Mouse (Mus musculus) limb, embryonic 15.5 days (tissue): ENCODE data around the gene Fpgs. TPM values are rescaled to one million over a fixed set of nuclear protein-coding genes. Genes with fewer than 3 reads are reported as not detected.

ENCODE experiments used
- ATAC-seq: fragments of 200-750 bp; cut with Nextera tagmentation; 2 replicates; pipeline ENCODE4 v1.8.0; 2017; ENCODE audit warnings: low read depth, moderate TSS enrichment; ENCODE audit not compliant: insufficient number of reproducible peaks, low FRiP score, low TSS enrichment
- H3K27ac ChIP-seq: fragments of 300-500 bp; sonication (generic); 2 replicates; pipeline ENCODE4 v1.5.1; 2015; ENCODE audit warnings: moderate library complexity, mild to moderate bottlenecking, inconsistent platforms
- H3K27me3 ChIP-seq: fragments of 300-500 bp; sonication (generic); 2 replicates; pipeline ENCODE4 v1.6.1; 2015; ENCODE audit warnings: inconsistent platforms
- H3K36me3 ChIP-seq: fragments of 300-500 bp; sonication (generic); 2 replicates; pipeline ENCODE4 v1.6.1; 2015; ENCODE audit warnings: inconsistent platforms
- H3K4me1 ChIP-seq: fragments of 300-500 bp; sonication (generic); 2 replicates; pipeline ENCODE4 v1.6.1; 2015; ENCODE audit warnings: inconsistent platforms
- H3K4me2 ChIP-seq: fragments of 300-500 bp; sonication (generic); 2 replicates; pipeline ENCODE4 v1.6.1; 2015; ENCODE audit warnings: mild to moderate bottlenecking, inconsistent platforms
- H3K4me3 ChIP-seq: fragments of 300-500 bp; sonication (generic); 2 replicates; pipeline ENCODE4 v1.5.1; 2015; ENCODE audit warnings: mild to moderate bottlenecking, inconsistent platforms
- H3K9ac ChIP-seq: fragments of 300-500 bp; sonication (generic); 2 replicates; pipeline ENCODE4 v1.6.1; 2015; ENCODE audit warnings: inconsistent platforms
- H3K9me3 ChIP-seq: fragments of 300-500 bp; sonication (generic); 2 replicates; pipeline ENCODE4 v1.6.1; 2016; ENCODE audit warnings: inconsistent platforms
- WGBS: fragments of 180-500 bp; shearing (Covaris S2); methylation state at CpG from one replicate; pipeline ENCODE4 v1.1.7; 2015; 5-methylcytosine and 5-hydroxymethylcytosine counted together
- polyA plus RNA-seq: library from polyadenylated mRNA; unstranded; fragments of >200 nt; fragmentation: Nextera tagmentation; extraction: Ambion mirVana; gene quantifications from 2 replicates; pipeline ENCODE4 v1.2.1, GENCODE M21; 2015

The Fpgs gene
- polyA plus RNA-seq, 1 experiment from 2014 or later = 33.5 TPM

DNA sequence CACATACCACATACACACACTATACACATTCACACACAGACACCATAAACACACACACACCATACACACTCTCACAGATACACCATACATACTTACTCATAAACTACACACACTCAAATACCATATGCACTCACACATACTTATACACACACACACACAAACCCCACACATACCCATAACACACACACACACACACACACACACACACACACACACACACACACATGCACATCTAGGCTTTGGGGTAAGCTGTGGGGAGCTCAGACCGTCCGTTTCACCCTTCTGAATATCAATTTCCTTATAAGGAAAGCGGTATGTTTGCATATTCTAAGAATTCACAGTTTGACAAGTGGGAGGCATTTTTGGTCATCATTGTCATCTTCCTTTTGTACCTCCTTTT is 18.6 kb upstream of the Fpgs start:
- WGBS = 60% methylated on average over 3 of the region's 3 CpGs

DNA sequence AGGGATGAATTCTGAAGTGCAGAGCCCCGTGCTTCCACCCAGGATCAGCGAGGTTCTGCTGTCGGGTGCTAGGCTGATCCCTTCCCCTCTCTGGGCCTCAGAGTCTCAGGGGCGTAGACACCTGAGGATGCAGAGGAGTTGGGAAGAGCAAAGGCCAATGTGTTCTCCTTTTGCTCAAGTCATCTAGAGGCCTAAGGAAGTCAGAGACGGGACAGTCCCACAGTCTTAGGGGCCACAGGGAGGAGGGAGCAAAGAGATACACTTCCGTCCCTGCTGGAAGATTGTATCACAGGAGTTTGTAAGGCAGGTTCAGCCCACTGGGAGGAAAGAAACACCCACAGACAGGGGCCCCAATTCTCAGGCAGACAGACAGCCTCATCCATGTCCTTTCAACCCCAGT is 18.1 kb upstream of the Fpgs start:
- Histone ChIP-seq H3K9ac (no peak overlapping the region), H3K4me2 (0 out of 2 replicates have a peak overlapping the region, but pooled peaks have one; percentile 13), H3K9me3 (no peaks in the 10 kb centered on the region), H3K27ac (no peak overlapping the region), H3K4me1 (peaks cover 23% of the 10 kb centered on the region), H3K4me3 (peak overlapping the region; percentile 9; the same call in 1 of the 2 replicates), H3K36me3 (no peaks in the 10 kb centered on the region), H3K27me3 (no peaks in the 10 kb centered on the region)
- WGBS = 50% methylated on average over 6 of the region's 6 CpGs
- no peak for ATAC-seq

More for the DNA sequence above, 18.6 kb upstream of the Fpgs start:
- no peak overlapping the region for H3K4me3 ChIP-seq
- H3K9me3 ChIP-seq = no peaks in the 10 kb centered on the region
- no peaks in the 10 kb centered on the region for H3K27me3 ChIP-seq
- no peaks in the 10 kb centered on the region for H3K36me3 ChIP-seq
- peaks cover 27% of the 10 kb centered on the region for H3K4me1 ChIP-seq
- no peak for ATAC-seq
- no peak overlapping the region for H3K9ac ChIP-seq
- no peak overlapping the region for H3K27ac ChIP-seq
- H3K4me2 ChIP-seq = no peak overlapping the region

DNA sequence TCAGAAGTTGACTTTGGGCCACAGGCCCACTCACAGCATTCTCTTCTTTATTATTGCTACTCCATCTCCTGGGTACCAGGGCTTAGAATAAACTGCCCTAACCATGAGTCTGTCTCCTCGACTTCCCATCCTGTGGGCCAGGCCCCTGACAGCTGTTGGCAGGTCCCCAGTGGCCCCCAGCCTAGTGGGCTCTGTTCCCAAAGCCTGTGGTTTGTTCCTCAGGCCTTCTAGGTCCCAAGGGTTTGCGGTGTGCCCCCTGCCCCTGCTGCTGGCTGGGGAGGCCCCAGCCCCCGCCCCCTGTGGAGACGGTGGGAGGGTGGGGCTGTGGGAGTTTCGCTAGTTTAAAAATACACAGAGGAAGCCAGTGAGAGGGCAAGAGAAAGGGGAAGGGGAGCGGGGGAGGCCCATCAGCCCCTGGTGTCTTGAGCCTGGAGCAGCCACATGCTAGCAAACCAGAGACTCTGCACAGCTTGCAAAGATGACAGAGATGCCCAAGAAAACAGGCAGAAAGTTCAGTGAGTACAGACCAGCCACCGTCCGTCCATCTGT is 16.8 kb upstream of the Fpgs start, which contains the start of gene Sh2d3c:
Gene Sh2d3c (plus strand): TSS at position 375 of the 549 bp plus-strand sequence.
- Histone ChIP-seq H3K4me1 (peaks cover 22% of the 10 kb centered on the region), H3K27ac (peak within 1 kb of the TSS; percentile 63), H3K9me3 (no peaks in the 10 kb centered on the region), H3K9ac (no peak within 1 kb of the TSS), H3K4me2 (peak within 1 kb of the TSS; percentile 22), H3K27me3 (no peaks in the 10 kb centered on the region), H3K4me3 (peak within 1 kb of the TSS; percentile 9), H3K36me3 (no peaks in the 10 kb centered on the region)
- 0 out of 2 replicates have a peak, but pooled peaks have one; percentile 7 for ATAC-seq
- WGBS = 35% methylated on average over 8 of the region's 8 CpGs

DNA sequence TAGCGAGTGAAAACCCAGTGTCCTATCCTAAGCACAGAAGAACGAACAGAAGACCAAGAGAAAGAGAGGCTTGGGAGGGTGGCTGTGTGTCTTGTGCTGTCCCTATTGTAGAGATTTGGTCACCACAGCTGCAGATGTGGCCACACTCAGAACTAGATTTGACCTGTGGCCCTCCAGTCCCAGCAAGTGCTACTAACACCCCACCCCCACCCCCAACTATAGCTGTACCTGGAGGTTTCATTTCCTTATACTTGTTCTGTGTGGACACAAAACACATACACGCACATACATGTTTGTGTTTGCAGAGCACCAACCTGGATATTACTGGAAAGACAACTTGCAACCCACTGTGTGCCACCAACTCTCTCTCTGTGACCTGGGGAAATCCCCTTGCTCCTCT is 16.1 kb upstream of the Fpgs start:
- H3K27me3 ChIP-seq = no peaks in the 10 kb centered on the region
- 87% methylated on average over 3 of the region's 3 CpGs for WGBS
- ATAC-seq = no peak
- H3K36me3 ChIP-seq = no peaks in the 10 kb centered on the region
- peaks cover 25% of the 10 kb centered on the region for H3K4me1 ChIP-seq
- no peak overlapping the region for H3K27ac ChIP-seq
- H3K9ac ChIP-seq = no peak overlapping the region
- no peak overlapping the region for H3K4me2 ChIP-seq
- H3K9me3 ChIP-seq = no peaks in the 10 kb centered on the region
- H3K4me3 ChIP-seq = no peak overlapping the region

DNA sequence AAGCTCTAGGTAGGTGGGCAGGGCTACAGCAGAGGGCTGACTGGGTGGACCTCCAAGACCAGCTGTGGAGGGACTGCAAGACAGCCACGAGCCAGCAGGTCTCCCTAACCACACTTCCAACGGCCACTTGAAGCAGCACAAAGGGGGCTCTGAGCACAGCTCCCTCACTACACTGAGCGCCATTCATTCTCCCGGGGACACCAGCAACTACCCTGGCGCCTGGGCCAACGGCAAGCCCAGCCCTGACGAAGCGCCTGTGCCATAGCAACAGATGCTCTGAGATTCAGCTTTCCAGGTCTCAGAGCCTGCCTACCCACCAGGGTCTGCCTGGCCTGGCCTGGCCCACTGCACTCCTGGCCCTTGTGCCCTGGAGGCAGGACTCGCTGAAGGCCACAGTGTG is 14.8 kb upstream of the Fpgs start:
- H3K4me1 ChIP-seq = peaks cover 38% of the 10 kb centered on the region
- no peaks in the 10 kb centered on the region for H3K27me3 ChIP-seq
- H3K4me2 ChIP-seq = no peak overlapping the region
- 52% methylated on average over 9 of the region's 9 CpGs for WGBS
- H3K9me3 ChIP-seq = no peaks in the 10 kb centered on the region
- peak; percentile 58; the same call in 1 of the 2 replicates for ATAC-seq
- peak overlapping the region; percentile 40 for H3K27ac ChIP-seq
- H3K9ac ChIP-seq = no peak overlapping the region
- H3K4me3 ChIP-seq = no peak overlapping the region
- H3K36me3 ChIP-seq = no peaks in the 10 kb centered on the region

DNA sequence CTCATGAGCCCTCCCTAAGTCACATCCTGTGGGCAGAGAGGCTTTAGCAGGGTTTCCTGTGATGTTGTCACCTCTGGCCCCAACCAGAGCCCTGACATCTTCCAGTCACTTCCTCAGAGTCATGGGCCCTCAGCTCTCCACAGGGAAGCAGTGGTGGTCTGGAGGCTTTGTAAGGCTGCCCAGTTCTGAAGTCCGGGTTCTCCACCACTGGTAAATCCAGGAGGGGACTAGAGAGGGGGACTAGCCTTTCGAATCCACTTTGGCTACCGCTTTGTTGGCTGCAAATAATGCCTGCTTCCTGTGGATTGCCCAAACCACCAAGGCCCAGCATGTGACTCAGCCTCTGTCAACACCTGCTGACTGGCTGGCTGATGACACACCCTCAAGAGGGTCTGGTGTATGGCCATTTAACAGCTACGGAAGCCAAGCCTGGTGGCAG is 11.1 kb upstream of the Fpgs start:
- peak overlapping the region; percentile 54 for H3K27ac ChIP-seq

DNA sequence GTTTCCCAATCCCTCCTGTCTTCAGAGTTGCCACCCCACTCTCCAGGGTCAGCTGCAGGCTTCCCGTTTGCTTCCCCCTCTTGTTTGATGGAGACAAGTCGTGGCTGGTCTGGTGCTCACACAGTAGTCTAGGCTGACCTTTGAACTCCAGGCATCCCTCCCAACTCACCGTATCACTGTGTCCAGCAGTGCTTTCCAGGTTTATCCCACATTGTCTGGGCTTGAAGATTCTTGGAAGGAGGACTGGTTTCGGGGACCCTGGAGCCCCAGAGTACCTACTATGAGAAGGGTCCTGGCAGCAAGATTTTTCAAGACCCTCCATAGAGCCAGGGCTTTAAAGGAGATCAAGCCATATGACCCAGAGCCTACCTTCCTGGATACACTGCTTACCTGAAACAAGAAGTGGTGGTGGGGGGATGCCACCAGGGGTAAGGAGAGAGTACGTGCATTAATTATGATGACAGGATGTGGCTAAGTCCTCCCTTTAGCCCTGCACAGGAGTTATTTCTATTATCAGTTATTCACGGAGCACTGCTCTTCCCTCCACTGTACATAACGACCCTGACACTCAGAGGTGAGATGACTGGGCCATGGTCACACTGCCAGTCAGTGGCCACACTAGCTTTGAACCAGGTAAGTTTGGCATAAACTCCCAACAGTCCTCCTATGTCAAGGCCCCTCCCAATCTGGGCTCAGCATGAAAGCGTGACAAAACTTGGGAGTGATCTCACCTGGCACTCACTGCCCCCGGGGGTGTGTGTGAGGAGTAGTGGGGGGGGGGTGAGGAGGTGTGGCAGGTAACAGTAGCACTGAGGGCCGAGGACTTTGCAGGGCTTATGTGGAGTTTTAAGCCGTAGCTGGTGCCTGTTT is 10.4 kb upstream of the Fpgs start:
- peak overlapping the region; percentile 99 for H3K27ac ChIP-seq

More for the DNA sequence above, 11.1 kb upstream of the Fpgs start:
- H3K9me3 ChIP-seq = no peaks in the 10 kb centered on the region
- peaks cover 32% of the 10 kb centered on the region for H3K4me1 ChIP-seq
- H3K9ac ChIP-seq = no peak overlapping the region
- no peak overlapping the region for H3K4me3 ChIP-seq
- no peak overlapping the region for H3K4me2 ChIP-seq
- H3K36me3 ChIP-seq = peaks cover 13% of the 10 kb centered on the region
- 55% methylated on average over 4 of the region's 4 CpGs for WGBS
- H3K27me3 ChIP-seq = no peaks in the 10 kb centered on the region
- ATAC-seq = no peak

GRCm38 (mm10) chr2:32712934-32713817 is 9.2 kb upstream of the Fpgs start, which contains the start of gene Cdk9:
TSS of gene Cdk9 (minus strand) at chr2:32713076.
- Histone ChIP-seq H3K27ac (peak within 1 kb of the TSS; percentile 99), H3K36me3 (peaks cover 30% of the 10 kb centered on the region), H3K4me3 (peak within 1 kb of the TSS; percentile 91), H3K4me2 (peak within 1 kb of the TSS; percentile 81), H3K9ac (peak within 1 kb of the TSS; percentile 82), H3K4me1 (peaks cover 33% of the 10 kb centered on the region), H3K9me3 (no peaks in the 10 kb centered on the region), H3K27me3 (no peaks in the 10 kb centered on the region)
- peak; percentile 88 for ATAC-seq
- under 1% methylated on average over 43 of the region's 79 CpGs for WGBS

More for the DNA sequence above, 10.4 kb upstream of the Fpgs start:
- Histone ChIP-seq H3K36me3 (peaks cover 20% of the 10 kb centered on the region), H3K4me1 (peaks cover 32% of the 10 kb centered on the region), H3K9ac (no peak overlapping the region), H3K4me3 (no peak overlapping the region), H3K9me3 (no peaks in the 10 kb centered on the region), H3K27me3 (no peaks in the 10 kb centered on the region), H3K4me2 (peak overlapping the region; percentile 81; the same call in 1 of the 2 replicates)
- WGBS = 48% methylated on average over 11 of the region's 11 CpGs
- no peak for ATAC-seq

DNA sequence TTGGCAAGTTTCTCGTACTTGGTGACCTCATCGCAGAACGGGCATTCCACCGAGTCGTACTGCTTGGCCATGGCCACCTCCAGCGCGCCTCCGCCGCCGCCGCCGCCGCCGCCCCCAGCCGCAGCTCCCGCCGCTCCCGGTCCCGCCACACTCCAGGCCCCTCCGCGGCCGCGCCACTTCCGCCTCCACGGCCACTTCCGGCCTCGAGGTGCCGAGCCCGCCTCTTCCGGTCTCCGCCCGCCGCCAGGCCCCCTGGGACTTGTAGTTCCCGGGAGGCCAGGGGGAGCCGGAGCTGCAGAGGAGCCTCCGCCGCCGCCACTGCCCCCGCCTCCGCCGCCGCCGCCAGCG is 8.6 kb upstream of the Fpgs start:
- H3K36me3 ChIP-seq = peaks cover 36% of the 10 kb centered on the region
- H3K9me3 ChIP-seq = no peaks in the 10 kb centered on the region
- 0% methylated on average over 39 of the region's 44 CpGs for WGBS
- H3K27me3 ChIP-seq = no peaks in the 10 kb centered on the region
- H3K9ac ChIP-seq = peak overlapping the region; percentile 82
- peak overlapping the region; percentile 99 for H3K27ac ChIP-seq
- H3K4me2 ChIP-seq = peak overlapping the region; percentile 81
- peak; percentile 86 for ATAC-seq
- peaks cover 33% of the 10 kb centered on the region for H3K4me1 ChIP-seq
- H3K4me3 ChIP-seq = peak overlapping the region; percentile 91

GRCm38 (mm10) chr2:32712108-32712551 is 8.2 kb upstream of the Fpgs start:
- peak overlapping the region; percentile 82 for H3K9ac ChIP-seq
- peak overlapping the region; percentile 91 for H3K4me3 ChIP-seq
- H3K4me2 ChIP-seq = peak overlapping the region; percentile 81
- peaks cover 39% of the 10 kb centered on the region for H3K36me3 ChIP-seq
- H3K27me3 ChIP-seq = no peaks in the 10 kb centered on the region
- under 1% methylated on average over 41 of the region's 41 CpGs for WGBS
- no peaks in the 10 kb centered on the region for H3K9me3 ChIP-seq
- peak; percentile 59 for ATAC-seq
- peak overlapping the region; percentile 99 for H3K27ac ChIP-seq
- peaks cover 33% of the 10 kb centered on the region for H3K4me1 ChIP-seq

DNA sequence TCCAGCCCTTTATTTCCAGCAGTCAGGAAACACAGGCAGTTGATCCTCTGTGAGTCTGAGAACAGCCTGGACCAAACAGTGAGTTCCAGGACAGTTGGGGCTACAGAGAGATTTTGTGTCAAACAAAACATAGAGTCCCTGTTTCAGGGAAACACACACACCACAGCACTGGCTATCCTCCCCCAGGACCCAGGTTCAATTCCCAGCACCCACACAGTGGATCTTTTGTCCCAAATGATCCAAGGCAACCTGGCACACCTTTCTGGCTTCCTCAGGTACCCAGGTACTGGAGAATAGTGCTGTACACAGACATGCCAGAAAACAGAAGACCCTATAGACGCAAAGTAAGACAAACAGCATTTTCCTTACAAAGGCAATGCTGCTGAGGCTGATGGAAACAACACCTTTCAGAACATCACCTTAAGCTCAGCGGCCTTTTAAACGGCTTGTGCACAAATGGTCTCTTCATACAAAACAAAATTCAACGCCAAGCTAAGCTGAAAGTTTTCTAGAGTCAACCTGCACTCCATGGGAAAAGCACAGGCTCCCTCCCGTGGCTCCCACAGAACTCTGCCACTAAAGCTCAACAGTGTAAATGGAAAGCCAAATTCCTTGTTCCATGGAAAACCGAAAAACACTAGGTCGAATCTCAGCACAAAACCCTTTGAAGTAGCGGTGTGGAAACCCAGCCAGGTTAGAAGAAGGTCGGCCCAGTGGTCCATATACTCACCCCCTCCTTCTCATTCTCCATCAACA is 7.5 kb upstream of the Fpgs start:
- Histone ChIP-seq H3K9ac (peak overlapping the region; percentile 82), H3K27ac (peak overlapping the region; percentile 99), H3K4me1 (peaks cover 33% of the 10 kb centered on the region), H3K4me2 (peak overlapping the region; percentile 81), H3K4me3 (peak overlapping the region; percentile 91), H3K27me3 (no peaks in the 10 kb centered on the region), H3K36me3 (peaks cover 45% of the 10 kb centered on the region), H3K9me3 (no peaks in the 10 kb centered on the region)
- 26% methylated on average over 9 of the region's 9 CpGs for WGBS
- ATAC-seq = no peak
